ENCODE assay signal across 8 mouse cellular contexts in the genomic region with DNA sequence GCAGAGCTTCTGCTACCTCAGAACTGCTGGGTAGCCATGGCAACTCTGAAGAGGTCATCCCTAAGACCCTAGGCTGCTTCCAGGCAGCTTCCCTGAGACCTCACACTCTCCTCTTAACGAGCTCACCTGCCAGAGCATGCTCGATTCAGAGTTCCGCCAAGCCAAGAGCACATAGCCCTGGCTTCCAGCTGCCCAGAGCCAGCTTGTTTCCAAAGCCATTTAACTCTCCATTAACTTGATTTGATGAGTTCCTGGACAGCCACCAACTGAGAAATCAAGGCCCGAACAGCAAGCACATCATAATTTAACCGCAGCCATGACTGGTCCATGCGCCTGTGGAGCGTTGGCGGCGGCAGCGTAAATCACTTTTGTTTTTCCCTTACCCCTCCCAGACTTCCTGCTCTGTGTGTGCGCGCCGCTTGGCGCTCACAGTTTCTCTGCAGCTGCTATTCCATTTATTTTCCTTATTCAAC. TPM values are rescaled to one million over a fixed set of nuclear protein-coding genes. Genes with fewer than 3 reads are reported as not detected.
DNase-seq lines count a peak whose midpoint lies in the region; ATAC-seq and TF ChIP-seq lines count a peak whose summit lies in the region.

No protein-coding gene starts in this region.

- peaks cover 52% of the 10 kb centered on the region for H3K4me1 ChIP-seq in kidney, embryonic 15.5 days
- peaks cover 4% of the 10 kb centered on the region; the same call in 1 of the 2 replicates for H3K4me1 ChIP-seq in liver, postnatal 0 days (ENCODE audit: insufficient read depth)

- peak overlapping the region; percentile 24 for H3K4me3 ChIP-seq in kidney, embryonic 15.5 days (replicated peaks)
- no peak overlapping the region for H3K4me3 ChIP-seq in liver, postnatal 0 days (ENCODE audit: low read depth, low read length)

- 0 out of 2 replicates have a peak, but pooled peaks have one; percentile 3 for TF ChIP-seq CTCF in brain, embryonic 14.5 days (IDR thresholded peaks at IDR 0.05; ENCODE audit: borderline replicate concordance, extremely low read depth, insufficient read depth, insufficient read length)
- no peak for TF ChIP-seq CTCF in liver, postnatal 0 days (IDR thresholded peaks at IDR 0.05; ENCODE audit: low read depth)

- no peak overlapping the region for H3K9ac ChIP-seq in kidney, embryonic 15.5 days
- H3K9ac ChIP-seq in liver, postnatal 0 days (replicated peaks) = no peak overlapping the region

- no peaks in the 10 kb centered on the region for H3K9me3 ChIP-seq in kidney, embryonic 15.5 days (replicated peaks)
- no peaks in the 10 kb centered on the region for H3K9me3 ChIP-seq in liver, postnatal 0 days (ENCODE audit: low read length)

- peak overlapping the region; percentile 63 for H3K27ac ChIP-seq in kidney, embryonic 15.5 days
- H3K27ac ChIP-seq in liver, postnatal 0 days (ENCODE audit: low read depth) = no peak overlapping the region

- WGBS in kidney, embryonic 15.5 days = 2% methylated on average over 14 of the region's 14 CpGs
- WGBS in liver, postnatal 0 days (ENCODE audit: insufficient replicate concordance) = 27% methylated on average over 14 of the region's 14 CpGs

- no peak for TF ChIP-seq POLR2A in brain, embryonic 14.5 days (IDR thresholded peaks at IDR 0.05; ENCODE audit: borderline replicate concordance, extremely low read depth, insufficient read depth, insufficient read length, poor library complexity, severe bottlenecking)

- DNase-seq in R1 (ENCODE audit: low read depth, low spot score) = peak; percentile 63
- peak; percentile 92 for DNase-seq in brain, embryonic 14.5 days (ENCODE audit: low read depth)
- DNase-seq in gastrocnemius, adult 18-20 months (ENCODE audit: low spot score) = peak; percentile 17
- no peak for DNase-seq in liver, postnatal 0 days
- DNase-seq in retina, embryonic 14.5 days (ENCODE audit: low spot score) = peak; percentile 59
- DNase-seq in thymus, postnatal 0 days (ENCODE audit: low spot score) = no peak

- peaks cover 5% of the 10 kb centered on the region; the same call in 1 of the 2 replicates for H3K27me3 ChIP-seq in kidney, embryonic 15.5 days
- no peaks in the 10 kb centered on the region for H3K27me3 ChIP-seq in liver, postnatal 0 days (ENCODE audit: insufficient read depth, low read length)

- no peak for TF ChIP-seq EP300 in liver, postnatal 0 days (IDR thresholded peaks at IDR 0.05; ENCODE audit: low read depth)

- peak overlapping the region; percentile 58 for H3K4me2 ChIP-seq in kidney, embryonic 15.5 days
- H3K4me2 ChIP-seq in liver, postnatal 0 days (ENCODE audit: low read depth, low read length) = peak overlapping the region; percentile 38; the same call in 1 of the 2 replicates

- H3K36me3 ChIP-seq in kidney, embryonic 15.5 days = no peaks in the 10 kb centered on the region
- no peaks in the 10 kb centered on the region for H3K36me3 ChIP-seq in liver, postnatal 0 days (replicated peaks; ENCODE audit: insufficient read depth, low read length)

- ATAC-seq in kidney, embryonic 15.5 days (replicated peaks; ENCODE audit: low FRiP score) = peak; percentile 61
- ATAC-seq in liver, postnatal 0 days = no peak; the same call in 1 of the 2 replicates
- ATAC-seq in megakaryocyte-erythroid progenitor cell, adult 5-6 weeks (replicated peaks; ENCODE audit: low FRiP score, low TSS enrichment, poor library complexity, severe bottlenecking) = no peak

RNA-seq across cellular contexts. Expression of a gene that starts 32.7 kb away (rescaled TPM):
- polyA plus RNA-seq in brain, embryonic 14.5 days (2012; rRNA removed) = 18.8 and 34.8 TPM in 2 replicates
- 1 to 10 TPM; 5.4 TPM for total RNA-seq in gastrocnemius, adult 18-20 months (2021)
- 6.0 and 6.4 TPM in 2 replicates for polyA plus RNA-seq in kidney, embryonic 15.5 days (2015; fragmentation: Nextera tagmentation; extraction: Ambion mirVana)
- polyA plus RNA-seq in liver, postnatal 0 days (2015; fragmentation: Nextera tagmentation; extraction: Ambion mirVana) = 0.13 and 0.14 TPM in 2 replicates
- not detected in 2 replicates for total RNA-seq in megakaryocyte-erythroid progenitor cell, adult 5-6 weeks (2014; fragmentation: Nextera tagmentation)
- not detected in 2 replicates for total RNA-seq in megakaryocyte-erythroid progenitor cell, adult 5-6 weeks (2017)
- polyA plus RNA-seq in thymus, postnatal 0 days (2015; fragmentation: Nextera tagmentation; extraction: Ambion mirVana) = 4.4 and 5.6 TPM in 2 replicates

Comparison
In these comparisons a context has a peak if more than half of its experiments do, and no peak if none do; other contexts are left out.
1. DNase-seq: peak in R1 (single experiment), brain, embryonic 14.5 days (single experiment), gastrocnemius, adult 18-20 months (single experiment) and retina, embryonic 14.5 days (single experiment); none in liver, postnatal 0 days (single experiment) and thymus, postnatal 0 days (single experiment).